Mouse (Mus musculus) left cerebral cortex, adult 18-20 months (tissue): ENCODE measurements around the gene Pdcd7. TPM values are rescaled to one million over a fixed set of nuclear protein-coding genes. Genes with fewer than 3 reads are reported as not detected.

Experiments
- DNase-seq, 2 experiments: peaks; one replicate each; pipeline ENCODE4 v3.0.0; 2021 to 2022; ENCODE audit warnings: low spot score in 2 of 2, mixed read lengths in 1 of 2
- total RNA-seq, 2 experiments: library from RNA; stranded (reverse); gene quantifications; 2 replicates each; pipeline ENCODE4 v1.2.3; 2021

The Pdcd7 gene
- total RNA-seq, 2 experiments from 2014 or later = 27.1 to 30.6 TPM

DNA sequence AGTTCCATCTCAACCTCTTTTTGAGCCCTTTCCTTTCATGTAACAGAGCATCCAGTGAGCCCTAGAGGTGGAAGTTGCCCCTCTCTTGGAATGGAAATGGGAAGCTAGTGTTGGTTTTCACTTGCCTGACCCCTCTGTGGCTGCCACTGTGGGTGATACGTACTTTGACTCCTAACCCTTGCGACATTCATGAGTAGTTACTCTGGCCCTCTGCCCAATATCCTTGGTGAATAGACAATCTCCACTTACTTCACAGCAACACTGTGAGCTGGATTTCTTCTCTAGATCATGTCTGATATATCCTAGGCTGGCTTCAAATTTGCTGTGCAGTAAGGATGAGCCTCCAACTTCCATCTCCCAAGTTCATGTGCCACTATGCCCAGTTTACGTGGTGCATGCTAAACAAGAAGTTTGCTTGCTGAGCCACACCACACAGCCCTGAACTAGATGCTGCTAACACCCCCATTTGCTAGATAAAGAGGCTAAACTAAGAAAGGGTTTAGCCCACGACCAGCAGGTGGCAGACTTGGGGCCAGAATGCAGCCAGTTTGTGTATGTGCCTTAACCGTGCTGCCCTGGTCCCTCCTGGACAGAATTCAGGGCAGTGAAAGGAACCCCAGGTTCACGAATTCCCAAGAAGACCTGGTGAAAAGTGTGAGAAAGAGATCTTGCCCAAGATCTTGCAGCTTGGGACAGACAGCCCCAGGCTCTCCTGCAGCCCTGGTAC lies 46.9 kb downstream of the Pdcd7 start:
- DNase-seq = peak; percentile 69 to 70

DNA sequence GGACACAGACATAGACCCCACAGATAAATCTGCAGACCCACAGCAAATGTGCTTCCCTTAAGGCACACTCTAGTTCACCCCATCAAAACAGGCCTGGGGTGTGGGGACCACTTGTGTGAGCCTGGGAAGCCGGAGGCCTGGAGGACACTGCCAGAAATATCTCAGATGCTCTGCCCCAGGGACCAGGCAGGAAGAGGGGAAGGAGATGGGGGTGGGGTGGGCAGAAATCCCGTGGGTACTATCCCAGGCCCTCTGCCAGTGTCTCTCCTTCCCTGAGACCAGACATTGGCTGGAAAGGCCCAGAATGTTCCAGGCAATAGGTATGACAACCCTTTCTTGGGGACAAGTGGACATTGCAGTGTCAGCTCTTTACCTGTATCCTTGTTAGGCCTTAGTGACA lies 47.7 kb downstream of the Pdcd7 start:
- no peak for DNase-seq

DNA sequence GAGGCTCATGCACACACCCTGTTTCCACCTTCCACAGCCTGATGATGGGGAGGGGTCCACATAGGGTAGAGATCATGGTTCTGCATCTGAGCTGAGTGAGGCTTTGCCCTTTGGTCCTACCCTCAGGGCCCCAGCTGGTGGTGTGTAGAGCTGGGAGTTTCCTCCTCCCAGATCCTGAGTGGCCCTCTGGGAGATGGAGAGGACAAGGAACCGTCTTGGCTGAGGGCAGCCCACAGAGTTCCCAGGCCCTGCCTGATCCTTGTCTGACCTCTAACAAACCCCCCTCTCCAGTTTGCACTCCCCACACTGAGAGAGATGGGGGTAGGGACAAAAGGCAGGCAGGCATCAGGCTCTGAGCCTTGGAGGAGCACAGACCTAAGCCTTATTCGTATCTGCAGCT lies 48.5 kb downstream of the Pdcd7 start:
- no peak for DNase-seq

DNA sequence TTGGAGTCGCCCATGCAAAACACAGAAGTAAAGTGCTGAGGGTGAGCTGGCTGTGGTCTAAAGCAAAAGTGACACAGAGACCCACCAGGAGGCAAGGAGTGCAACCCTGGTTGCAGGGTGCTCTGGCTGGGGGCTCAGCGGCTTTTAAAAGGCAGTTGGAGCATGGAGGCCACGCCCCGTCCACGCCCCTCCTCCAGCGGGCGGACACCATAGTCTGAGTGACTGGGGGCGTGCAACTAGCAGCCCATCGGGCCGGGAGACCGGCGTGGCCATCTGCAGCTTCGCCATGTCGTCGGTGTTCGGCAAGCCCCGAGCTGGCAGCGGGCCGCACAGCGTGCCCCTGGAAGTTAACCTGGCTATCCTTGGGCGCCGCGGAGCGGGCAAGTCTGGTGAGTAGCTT lies 52.4 kb downstream of the Pdcd7 start, which contains the start of gene Rasl12:
Gene Rasl12, plus strand, starts transcription at position 228 of the 400 bp plus-strand sequence.
- peak; percentile 42 to 58 for DNase-seq

DNA sequence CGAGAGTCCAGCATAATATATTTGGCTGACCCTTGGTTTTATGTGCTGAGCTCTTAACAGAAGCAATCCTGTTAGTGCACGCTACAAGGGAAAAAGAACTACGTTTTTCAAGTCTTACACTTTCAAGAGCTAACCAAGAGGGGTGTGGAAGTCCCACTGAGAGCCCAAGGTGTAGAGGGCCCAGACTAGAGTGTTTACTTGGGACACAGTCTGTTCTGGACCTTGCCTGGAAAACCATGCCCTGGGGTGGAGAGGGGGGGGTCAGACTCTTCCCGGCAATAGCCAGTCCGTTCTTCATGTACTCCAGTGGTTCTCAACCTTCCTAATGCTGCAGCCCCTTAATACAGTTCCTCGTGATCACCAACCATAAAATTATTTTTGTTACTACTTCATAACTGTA lies 54.0 kb downstream of the Pdcd7 start:
- DNase-seq = no peak

- DNase-seq = peak; percentile 66 to 75
Observed at GRCm38 (mm10) chr9:65404331-65405183, 58.7 kb downstream of the Pdcd7 start.

GRCm38 (mm10) chr9:65405184-65405449 lies 59.2 kb downstream of the Pdcd7 start:
- DNase-seq = no peak

GRCm38 (mm10) chr9:65407327-65407726 lies 61.4 kb downstream of the Pdcd7 start:
- DNase-seq = no peak

DNA sequence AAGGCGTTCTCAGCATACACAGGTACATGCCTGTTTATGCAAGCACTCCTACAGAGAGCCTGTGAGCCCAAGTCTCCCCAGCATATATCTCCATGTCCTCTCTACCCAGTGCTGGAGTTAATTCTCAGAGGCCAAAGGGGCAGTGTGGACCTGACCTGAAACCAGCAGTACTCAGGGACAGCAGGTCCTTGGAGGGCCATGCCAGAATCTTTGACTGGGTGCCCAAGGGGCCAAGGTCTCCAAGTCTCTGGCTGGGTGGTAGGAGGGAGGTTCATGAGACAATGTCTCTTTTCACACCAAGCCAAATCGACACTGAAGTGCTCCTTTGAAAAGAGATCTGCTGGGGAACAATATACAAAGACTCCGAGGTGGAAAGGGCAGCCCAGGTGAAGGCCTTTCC lies 62.0 kb downstream of the Pdcd7 start:
- DNase-seq = no peak

GRCm38 (mm10) chr9:65408871-65409295 lies 63.0 kb downstream of the Pdcd7 start:
- DNase-seq = no peak

Other genes starting within 250 kb of the Pdcd7 start
- gene Igdcc4, start 244.6 kb upstream of the Pdcd7 start, total RNA-seq = 10 to 100 TPM; 28.0 to 30.6 TPM
- 1 to 10 TPM; 1.4 to 1.7 TPM for gene Igdcc3, start 204.9 kb upstream of the Pdcd7 start, total RNA-seq
- gene Parp16, start 150.8 kb upstream of the Pdcd7 start, total RNA-seq = 1 to 10 TPM; 4.0 to 4.3 TPM
- gene Cilp, start 80.9 kb upstream of the Pdcd7 start, total RNA-seq = not detected
- 10 to 100 TPM; 29.0 to 29.1 TPM for gene Clpx, start 51.8 kb upstream of the Pdcd7 start, total RNA-seq
- gene Ubap1l, start 14.9 kb downstream of the Pdcd7 start, total RNA-seq = 1 to 10 TPM; 4.0 to 5.2 TPM
- under 1 TPM in 1 of 2 experiments, not detected in 1; 0.16 TPM for gene Kbtbd13, start 45.5 kb downstream of the Pdcd7 start, total RNA-seq
- 1 to 10 TPM; 2.4 to 2.7 TPM for gene Rasl12, start 52.4 kb downstream of the Pdcd7 start, total RNA-seq
- not detected for gene Slc51b, start 76.9 kb downstream of the Pdcd7 start, total RNA-seq
- gene Mtfmt, start 89.7 kb downstream of the Pdcd7 start, total RNA-seq = 10 to 100 TPM; 15.4 to 16.5 TPM
- gene Spg21, start 114.8 kb downstream of the Pdcd7 start, total RNA-seq = 10 to 100 TPM; 27.6 to 34.9 TPM
- 1 to 10 TPM; 2.3 to 3.7 TPM for gene Ankdd1a, start 174.1 kb downstream of the Pdcd7 start, total RNA-seq
- 10 to 100 TPM; 11.6 to 18.2 TPM for gene Plekho2, start 233.9 kb downstream of the Pdcd7 start, total RNA-seq
- gene Pif1, start 241.1 kb downstream of the Pdcd7 start, total RNA-seq = under 1 TPM; 0.45 to 0.46 TPM